Mouse (Mus musculus) kidney, adult 2 months (tissue): ENCODE measurements around the gene Rapgef4. TPM values are rescaled to one million over a fixed set of nuclear protein-coding genes. Genes with fewer than 3 reads are reported as not detected.

Experiments used
- DNase-seq: peaks from one replicate; pipeline ENCODE4 v3.0.0; 2021
- H3K27ac ChIP-seq: fragments of 200-500 bp; 2 replicates; pipeline ENCODE4 v1.5.1; 2012; ENCODE audit warnings: low read depth, low read length, control low read depth, inconsistent platforms; ENCODE audit not compliant: insufficient read depth
- H3K27me3 ChIP-seq: fragments of 200-500 bp; replicated peaks from 2 replicates; pipeline ENCODE4 v1.6.1; 2012; ENCODE audit warnings: mild to moderate bottlenecking, moderate library complexity, low read length, inconsistent platforms; ENCODE audit not compliant: control insufficient read depth, insufficient read depth
- H3K36me3 ChIP-seq: fragments of 200-500 bp; 2 replicates; pipeline ENCODE4 v1.6.1; 2012; ENCODE audit warnings: mild to moderate bottlenecking, moderate library complexity, low read length, inconsistent platforms; ENCODE audit not compliant: control insufficient read depth, insufficient read depth
- H3K4me1 ChIP-seq: fragments of 200-500 bp; 2 replicates; pipeline ENCODE4 v1.6.1; 2011; ENCODE audit warnings: low read length; ENCODE audit not compliant: control insufficient read depth, insufficient read depth
- H3K4me3 ChIP-seq: fragments of 200-500 bp; 2 replicates; pipeline ENCODE4 v1.5.1; 2011; ENCODE audit warnings: mild to moderate bottlenecking, low read depth, low read length, control low read depth; ENCODE audit not compliant: insufficient read depth
- CTCF ChIP-seq: fragments of 200-500 bp; conservative IDR thresholded peaks from 2 replicates; pipeline ENCODE4 v1.5.1; 2011; ENCODE audit warnings: low read depth, mild to moderate bottlenecking, control low read depth, low read length, moderate library complexity, mixed read lengths; ENCODE audit not compliant: insufficient read depth, insufficient read length
- POLR2A ChIP-seq: fragments of 200-500 bp; IDR thresholded peaks from one replicate; pipeline ENCODE4 v1.6.1; 2011; ENCODE audit warnings: low read depth, low read length, control low read depth
- WGBS: fragments of 180-500 bp; shearing (Covaris S2); methylation state at CpG from one replicate; pipeline ENCODE4 v1.1.7; 2018; 5-methylcytosine and 5-hydroxymethylcytosine counted together
- polyA plus RNA-seq: library from polyadenylated mRNA; depleted of rRNA; stranded (reverse); fragments of >200 nt; gene quantifications from 2 replicates; pipeline ENCODE4 v1.2.3, GENCODE M21; 2012

Rapgef4 gene
- polyA plus RNA-seq, 1 experiment = 6.2 TPM

DNA sequence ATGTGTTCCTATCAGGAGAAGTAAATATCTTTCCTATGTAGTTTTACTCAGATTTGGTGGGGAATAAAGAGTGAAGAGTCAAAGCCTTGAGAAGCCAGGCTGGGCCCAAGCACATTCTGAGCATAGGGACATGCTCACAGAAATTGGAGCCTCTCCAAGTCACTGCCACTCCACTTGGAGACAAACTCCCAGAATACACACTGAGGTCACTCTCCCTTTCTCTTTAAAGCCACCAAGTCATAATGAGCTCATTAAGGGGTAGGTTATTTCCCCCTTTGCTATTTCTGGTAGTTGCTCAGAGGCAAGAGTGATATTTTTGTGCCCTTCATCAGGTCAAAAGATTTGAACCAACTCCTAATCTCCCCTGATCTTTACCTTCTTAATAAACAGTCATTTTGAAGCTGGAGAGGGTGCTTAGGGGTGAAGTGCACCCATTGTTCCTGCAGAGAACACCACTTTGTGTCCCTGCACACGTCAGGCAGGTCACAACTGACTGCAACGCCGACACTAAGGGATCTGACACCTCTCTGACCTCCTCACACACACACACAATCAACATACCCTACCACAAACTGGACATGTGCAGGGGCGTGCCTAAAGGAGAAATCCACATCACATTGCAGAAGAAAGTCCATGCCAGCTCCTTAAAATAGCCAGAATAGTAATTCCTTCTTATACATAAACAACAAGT is 288.8 kb downstream of the Rapgef4 start:
- DNase-seq = no peak
- Histone ChIP-seq H3K27ac (no peak overlapping the region), H3K27me3 (no peaks in the 10 kb centered on the region), H3K4me1 (no peaks in the 10 kb centered on the region), H3K36me3 (no peaks in the 10 kb centered on the region), H3K4me3 (no peak overlapping the region)
- TF ChIP-seq CTCF (no peak), POLR2A (no peak)
- WGBS = 69% methylated on average over 4 of the region's 4 CpGs

DNA sequence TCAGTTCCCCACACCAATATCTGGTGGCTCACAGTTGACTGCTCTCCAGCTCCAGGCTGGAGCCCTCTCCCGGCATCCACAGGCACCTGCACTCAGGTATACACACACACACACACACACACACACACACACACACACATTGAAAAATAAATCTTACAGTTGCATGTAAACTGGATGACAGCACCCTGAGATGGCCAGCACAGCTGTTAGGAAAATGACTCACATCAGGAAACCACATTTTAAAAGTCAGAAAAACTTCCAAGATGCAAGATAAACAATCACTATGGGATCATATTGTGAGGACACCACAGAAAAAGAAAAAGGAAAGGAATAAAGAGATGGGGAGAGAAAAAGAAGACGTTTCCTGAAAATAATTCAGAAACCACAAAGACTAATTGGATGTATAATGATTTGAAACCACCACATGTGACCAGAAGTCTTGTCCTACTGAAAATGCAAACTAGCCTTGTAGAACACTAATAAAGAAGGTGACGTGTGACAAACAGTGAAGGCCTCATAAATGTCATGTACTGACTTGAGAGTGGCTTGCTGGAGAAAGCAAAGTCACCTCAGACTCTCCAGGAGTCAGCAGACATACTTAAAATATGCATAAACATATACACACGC is 297.3 kb downstream of the Rapgef4 start:
- DNase-seq = no peak
- no peaks in the 10 kb centered on the region for H3K4me1 ChIP-seq
- H3K4me3 ChIP-seq = no peak overlapping the region
- no peaks in the 10 kb centered on the region for H3K27me3 ChIP-seq
- 81% methylated on average over 4 of the region's 4 CpGs for WGBS
- no peak for TF ChIP-seq CTCF
- no peaks in the 10 kb centered on the region for H3K36me3 ChIP-seq
- no peak overlapping the region for H3K27ac ChIP-seq

DNA sequence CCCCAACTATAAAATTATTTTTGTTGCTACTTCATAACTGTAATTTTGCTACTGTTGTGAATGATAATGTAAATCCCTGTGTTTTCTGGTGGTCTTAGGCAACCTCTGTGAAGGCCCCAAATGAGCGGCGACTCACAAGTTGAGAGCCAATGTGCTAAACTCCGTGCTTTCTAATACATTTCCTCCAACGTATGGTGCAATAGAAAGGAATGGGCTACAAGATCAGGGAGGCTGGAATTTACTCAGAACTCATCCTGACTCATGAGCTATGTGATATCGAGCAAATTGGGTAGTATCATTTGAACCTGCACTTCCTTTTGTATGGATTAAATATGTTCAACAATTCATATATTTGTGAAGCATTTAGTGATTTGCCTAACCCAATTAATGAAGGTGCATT is 299.5 kb downstream of the Rapgef4 start:
- no peak for DNase-seq
- WGBS = 92% methylated on average over 5 of the region's 5 CpGs
- TF ChIP-seq CTCF = no peak
- no peak for TF ChIP-seq POLR2A
- Histone ChIP-seq H3K27me3 (no peaks in the 10 kb centered on the region), H3K4me1 (no peaks in the 10 kb centered on the region), H3K27ac (no peak overlapping the region), H3K36me3 (no peaks in the 10 kb centered on the region), H3K4me3 (no peak overlapping the region)

DNA sequence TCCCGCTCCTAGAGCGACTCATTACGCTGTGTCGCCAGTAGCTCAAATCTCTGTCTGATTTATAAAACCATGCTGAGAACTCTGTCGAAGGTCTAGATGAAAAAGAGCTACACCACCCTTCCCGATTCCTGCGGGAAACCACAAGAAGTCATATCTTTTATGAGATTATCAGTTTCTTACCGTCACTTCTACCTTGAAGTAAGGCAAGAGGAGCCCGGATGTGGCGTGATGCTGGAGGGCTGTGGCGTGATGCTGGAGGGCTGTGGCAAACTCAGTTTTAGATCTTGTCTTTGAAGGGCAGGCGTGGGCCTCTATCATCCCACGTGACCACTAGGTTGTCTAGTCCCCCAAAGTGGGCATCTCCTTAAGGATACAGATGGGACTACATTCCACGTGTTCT is 300.9 kb downstream of the Rapgef4 start:
- no peak for DNase-seq
- TF ChIP-seq CTCF (no peak), POLR2A (no peak)
- H3K27me3 ChIP-seq = no peaks in the 10 kb centered on the region
- no peak overlapping the region for H3K27ac ChIP-seq
- H3K36me3 ChIP-seq = no peaks in the 10 kb centered on the region
- WGBS = 92% methylated on average over 14 of the region's 14 CpGs
- no peaks in the 10 kb centered on the region for H3K4me1 ChIP-seq
- no peak overlapping the region for H3K4me3 ChIP-seq

DNA sequence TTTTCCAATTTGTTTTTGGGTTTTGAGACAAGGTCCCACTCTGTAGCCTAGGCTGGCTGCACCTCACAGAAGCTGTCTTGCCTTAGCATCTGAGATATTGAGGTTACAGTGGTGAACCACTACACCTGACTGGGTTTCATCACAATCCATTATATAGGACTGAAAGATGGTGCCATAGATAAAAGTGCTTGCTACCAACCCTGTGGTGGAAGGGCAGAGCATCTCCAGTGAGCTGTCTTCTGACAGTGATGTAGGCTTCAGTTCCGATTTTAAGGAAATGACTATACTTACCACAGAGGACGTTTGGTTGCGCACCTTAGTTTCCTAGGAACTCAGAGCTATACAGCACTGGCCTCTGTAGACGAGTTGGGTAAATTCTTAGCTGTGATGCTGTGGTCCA is 301.7 kb downstream of the Rapgef4 start:
- 85% methylated on average over 4 of the region's 4 CpGs for WGBS
- Histone ChIP-seq H3K36me3 (no peaks in the 10 kb centered on the region), H3K27ac (no peak overlapping the region), H3K4me1 (no peaks in the 10 kb centered on the region), H3K4me3 (no peak overlapping the region), H3K27me3 (no peaks in the 10 kb centered on the region)
- DNase-seq = no peak
- TF ChIP-seq POLR2A = no peak
- TF ChIP-seq CTCF = no peak

DNA sequence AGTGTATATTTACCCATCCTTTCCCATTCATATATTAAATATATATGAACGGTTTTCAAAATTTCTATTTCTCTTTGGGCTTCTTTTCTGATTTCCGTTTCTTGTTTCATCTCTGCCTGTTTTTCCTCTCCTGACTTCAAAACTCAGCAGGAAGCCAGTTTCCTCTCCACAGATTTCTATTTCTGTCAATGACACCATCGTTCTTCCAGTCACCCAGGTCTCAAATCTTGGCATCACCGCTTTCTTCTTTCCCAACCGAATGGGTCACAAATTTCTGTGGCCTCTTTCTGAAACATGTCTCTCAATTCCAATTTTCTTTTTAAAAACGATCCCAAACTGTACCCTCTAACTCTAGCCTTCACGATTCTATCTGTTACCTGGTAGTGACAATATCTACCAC is 303.6 kb downstream of the Rapgef4 start:
- no peaks in the 10 kb centered on the region for H3K4me1 ChIP-seq
- no peaks in the 10 kb centered on the region for H3K36me3 ChIP-seq
- TF ChIP-seq CTCF (no peak), POLR2A (no peak)
- WGBS = 80% methylated on average over 7 of the region's 7 CpGs
- no peak for DNase-seq
- no peak overlapping the region for H3K27ac ChIP-seq
- no peaks in the 10 kb centered on the region for H3K27me3 ChIP-seq
- no peak overlapping the region for H3K4me3 ChIP-seq

DNA sequence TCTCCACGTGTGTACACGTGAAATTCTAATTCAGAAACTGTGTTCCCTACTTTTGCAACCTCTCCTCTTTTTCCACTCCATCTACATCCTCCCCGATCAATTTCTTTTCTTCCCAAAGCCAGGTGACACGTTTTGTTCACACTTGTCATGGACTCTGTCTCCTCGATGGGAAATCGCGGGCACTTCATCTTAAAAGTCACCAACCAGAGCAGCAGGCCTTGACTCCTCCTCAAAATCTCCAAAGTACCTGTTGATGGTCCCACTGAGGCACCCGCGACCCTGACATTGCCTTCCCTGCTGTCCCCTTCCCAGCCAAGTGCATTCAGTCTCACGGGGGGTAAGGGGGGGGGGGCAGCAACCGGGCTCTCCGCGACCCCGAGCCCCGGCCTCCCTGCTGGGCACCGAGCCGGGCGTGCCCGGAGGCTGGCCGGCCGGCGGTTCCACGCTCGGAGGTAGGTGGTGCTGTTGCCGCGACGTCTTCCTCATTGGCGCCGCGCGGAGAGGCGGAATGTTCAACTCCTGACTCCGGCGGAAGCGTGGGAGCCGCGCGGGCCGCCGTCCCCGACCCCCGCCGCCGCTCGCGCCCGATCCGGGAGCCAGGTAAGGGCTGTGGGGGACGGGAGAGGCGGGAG is 304.3 kb downstream of the Rapgef4 start, which contains the start of gene Map3k20:
Map3k20 (plus strand) TSS at position 382 of the 632 bp plus-strand sequence.
- Histone ChIP-seq H3K4me1 (no peaks in the 10 kb centered on the region), H3K4me3 (peak within 1 kb of the TSS; percentile 90), H3K27me3 (no peaks in the 10 kb centered on the region), H3K27ac (no peak within 1 kb of the TSS), H3K36me3 (no peaks in the 10 kb centered on the region)
- no peak for TF ChIP-seq POLR2A
- TF ChIP-seq CTCF = peak; percentile 43
- WGBS = 3% methylated on average over 48 of the region's 50 CpGs
- peak; percentile 75 for DNase-seq
